Mouse (Mus musculus): ENCODE measurements around the gene Csnk1d. TPM values are rescaled to one million over a fixed set of nuclear protein-coding genes. Genes with fewer than 3 reads are reported as not detected.
A peak's percentile ranks its signal among the peaks of the same experiment; 100 is the strongest.

Csnk1d gene
- polyA plus RNA-seq, 1 experiment, result 79.2 TPM

DNA sequence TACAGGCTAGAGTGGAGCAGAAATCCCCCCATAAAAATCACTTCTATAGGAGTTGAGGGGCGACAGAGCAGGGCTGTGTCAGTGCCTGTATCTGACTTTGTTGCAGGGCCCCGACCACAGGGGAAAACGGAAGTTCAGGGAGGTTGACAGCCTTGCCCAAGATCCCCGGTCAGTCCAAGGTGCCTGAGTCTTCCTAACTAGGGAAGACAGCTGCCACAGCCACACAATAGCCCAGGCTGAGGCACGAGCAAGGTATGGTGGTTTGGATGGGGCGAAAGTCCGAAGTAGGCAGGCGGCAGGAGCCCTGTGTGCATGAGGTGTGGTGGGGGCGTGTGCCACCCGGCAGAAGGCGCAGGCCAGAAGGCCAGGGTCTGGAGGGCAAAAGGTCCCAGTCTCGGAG lies 42.8 kb downstream of the Csnk1d start, which contains the start of gene Slc16a3:
TSS of gene Slc16a3 (plus strand) at position 153 of the 400 bp plus-strand sequence.
- H3ac ChIP-seq (ENCODE audit: control insufficient read depth, insufficient read length, low read depth), result no peak within 1 kb of the TSS
- no peaks in the 10 kb centered on the region for H3K79me3 ChIP-seq (ENCODE audit: low read depth)
- H3K27me3 ChIP-seq (ENCODE audit: control insufficient read depth, insufficient read depth, insufficient read length), result peaks cover 8% of the 10 kb centered on the region
- no peaks in the 10 kb centered on the region for H3K79me2 ChIP-seq (ENCODE audit: control insufficient read depth, insufficient read depth)
- no peak for TF ChIP-seq CTCF (IDR thresholded peaks at IDR 0.05; ENCODE audit: control insufficient read depth, insufficient read depth, insufficient read length)
- no peak for TF ChIP-seq CEBPB (IDR thresholded peaks at IDR 0.05; ENCODE audit: low read depth)
- TF ChIP-seq MYOD1 (IDR thresholded peaks at IDR 0.05; ENCODE audit: control insufficient read depth, insufficient read length, low read depth), result no peak
- TF ChIP-seq MAX (IDR thresholded peaks at IDR 0.05), result no peak
- no peak for TF ChIP-seq USF1 (IDR thresholded peaks at IDR 0.05; ENCODE audit: low read depth)
- no peak for TF ChIP-seq MYOG (IDR thresholded peaks at IDR 0.05; ENCODE audit: control insufficient read depth, extremely low read depth, insufficient read length)
- no peak for TF ChIP-seq FOSL1 (IDR thresholded peaks at IDR 0.05; ENCODE audit: insufficient read depth, low read length, poor library complexity, severe bottlenecking)
- no peaks in the 10 kb centered on the region for H3K36me3 ChIP-seq (ENCODE audit: control insufficient read depth, insufficient read depth)
- H3K4me3 ChIP-seq (ENCODE audit: insufficient read depth, poor library complexity, severe bottlenecking), result no peak within 1 kb of the TSS

DNA sequence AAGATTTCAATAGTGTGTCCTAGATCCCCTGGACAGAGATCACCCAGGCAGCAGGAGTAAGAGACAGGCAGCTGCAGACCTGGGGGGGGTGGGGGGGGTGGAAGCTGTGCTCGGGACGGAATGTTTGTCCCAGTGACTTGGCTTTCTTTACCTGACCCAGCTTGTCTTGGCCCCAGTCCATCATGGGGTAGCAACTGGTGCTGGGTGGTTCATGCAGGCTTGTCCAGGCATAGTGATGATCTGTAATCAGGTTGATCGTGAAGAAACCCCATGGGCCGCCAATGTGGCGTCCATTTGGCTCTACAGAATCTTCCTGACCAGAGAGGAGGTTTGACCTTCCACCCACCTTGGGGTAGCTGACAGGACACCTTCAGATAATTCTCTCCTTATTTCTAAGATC lies 45.2 kb downstream of the Csnk1d start:
- Histone ChIP-seq H3K79me3 (ENCODE audit: low read depth) (no peaks in the 10 kb centered on the region), H3ac (ENCODE audit: control insufficient read depth, insufficient read length, low read depth) (no peak overlapping the region), H3K79me2 (ENCODE audit: control insufficient read depth, insufficient read depth) (no peaks in the 10 kb centered on the region), H3K36me3 (ENCODE audit: control insufficient read depth, insufficient read depth) (no peaks in the 10 kb centered on the region), H3K4me3 (ENCODE audit: insufficient read depth, poor library complexity, severe bottlenecking) (no peak overlapping the region), H3K27me3 (ENCODE audit: control insufficient read depth, insufficient read depth, insufficient read length) (peaks cover 8% of the 10 kb centered on the region)
- TF ChIP-seq FOSL1 (IDR thresholded peaks at IDR 0.05; ENCODE audit: insufficient read depth, low read length, poor library complexity, severe bottlenecking) (no peak), MAX (IDR thresholded peaks at IDR 0.05) (no peak), CTCF (IDR thresholded peaks at IDR 0.05; ENCODE audit: control insufficient read depth, insufficient read depth, insufficient read length) (no peak), USF1 (IDR thresholded peaks at IDR 0.05; ENCODE audit: low read depth) (no peak)

DNA sequence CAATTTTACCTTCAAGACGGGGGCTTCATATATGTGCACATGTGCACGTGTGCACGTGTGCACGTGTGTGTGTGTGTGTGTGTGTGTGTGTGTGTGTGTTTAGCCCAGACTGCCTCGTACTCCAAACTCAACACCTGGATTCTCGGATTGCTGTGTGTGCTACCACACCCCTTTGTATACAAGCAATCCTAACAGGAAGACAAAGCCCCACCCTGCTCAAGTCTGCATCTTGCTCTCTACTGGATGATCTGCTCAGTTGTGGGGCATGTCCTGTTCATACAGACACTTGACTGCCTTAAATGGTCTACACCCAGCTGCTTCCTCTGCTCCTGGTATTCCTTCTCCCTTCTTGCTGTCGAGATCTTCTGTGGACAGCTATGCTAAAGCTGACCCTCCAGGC lies 45.9 kb downstream of the Csnk1d start:
- no peak overlapping the region for H3K4me3 ChIP-seq (ENCODE audit: insufficient read depth, poor library complexity, severe bottlenecking)
- TF ChIP-seq USF1 (IDR thresholded peaks at IDR 0.05; ENCODE audit: low read depth) (no peak), MAX (IDR thresholded peaks at IDR 0.05) (no peak), MYOD1 (IDR thresholded peaks at IDR 0.05; ENCODE audit: control insufficient read depth, insufficient read length, low read depth) (no peak), MYOG (IDR thresholded peaks at IDR 0.05; ENCODE audit: control insufficient read depth, extremely low read depth, insufficient read length) (no peak)
- H3ac ChIP-seq (ENCODE audit: control insufficient read depth, insufficient read length, low read depth), result no peak overlapping the region
- no peaks in the 10 kb centered on the region for H3K36me3 ChIP-seq (ENCODE audit: control insufficient read depth, insufficient read depth)
- no peaks in the 10 kb centered on the region for H3K79me2 ChIP-seq (ENCODE audit: control insufficient read depth, insufficient read depth)
- peaks cover 8% of the 10 kb centered on the region for H3K27me3 ChIP-seq (ENCODE audit: control insufficient read depth, insufficient read depth, insufficient read length)
- H3K79me3 ChIP-seq (ENCODE audit: low read depth), result no peaks in the 10 kb centered on the region

DNA sequence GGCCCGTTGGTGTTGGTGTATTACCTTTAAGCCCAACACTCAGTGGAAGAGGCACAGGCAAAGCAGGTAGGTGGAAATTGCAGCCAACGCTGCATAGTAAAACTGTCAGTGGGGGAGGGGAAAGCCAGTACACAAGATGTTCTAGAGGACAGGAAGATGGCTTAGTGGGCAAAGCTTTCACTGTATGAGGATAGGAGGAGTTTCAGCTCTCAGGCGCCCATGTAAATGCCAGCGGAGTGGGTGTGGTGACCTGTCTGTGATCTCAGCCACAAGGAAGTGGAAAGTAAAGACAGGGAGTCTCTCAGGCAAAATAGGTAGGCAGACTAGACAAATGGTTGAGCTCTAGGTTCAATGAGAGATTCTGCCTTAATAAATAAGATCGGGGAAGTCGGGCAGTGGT lies 50.2 kb downstream of the Csnk1d start:
- Histone ChIP-seq H3K4me3 (ENCODE audit: insufficient read depth, poor library complexity, severe bottlenecking) (no peak overlapping the region), H3K79me2 (ENCODE audit: control insufficient read depth, insufficient read depth) (no peaks in the 10 kb centered on the region), H3K79me3 (ENCODE audit: low read depth) (no peaks in the 10 kb centered on the region), H3K36me3 (ENCODE audit: control insufficient read depth, insufficient read depth) (no peaks in the 10 kb centered on the region), H3K27me3 (ENCODE audit: control insufficient read depth, insufficient read depth, insufficient read length) (peaks cover 8% of the 10 kb centered on the region), H3ac (ENCODE audit: control insufficient read depth, insufficient read length, low read depth) (no peak overlapping the region)
- TF ChIP-seq MAX (IDR thresholded peaks at IDR 0.05), result no peak
- no peak for TF ChIP-seq MYOG (IDR thresholded peaks at IDR 0.05; ENCODE audit: control insufficient read depth, extremely low read depth, insufficient read length)
- no peak for TF ChIP-seq CEBPB (IDR thresholded peaks at IDR 0.05; ENCODE audit: low read depth)
- no peak for TF ChIP-seq MYOD1 (IDR thresholded peaks at IDR 0.05; ENCODE audit: control insufficient read depth, insufficient read length, low read depth)
- no peak for TF ChIP-seq CTCF (IDR thresholded peaks at IDR 0.05; ENCODE audit: control insufficient read depth, insufficient read depth, insufficient read length)
- TF ChIP-seq USF1 (IDR thresholded peaks at IDR 0.05; ENCODE audit: low read depth), result no peak
- no peak for TF ChIP-seq FOSL1 (IDR thresholded peaks at IDR 0.05; ENCODE audit: insufficient read depth, low read length, poor library complexity, severe bottlenecking)

DNA sequence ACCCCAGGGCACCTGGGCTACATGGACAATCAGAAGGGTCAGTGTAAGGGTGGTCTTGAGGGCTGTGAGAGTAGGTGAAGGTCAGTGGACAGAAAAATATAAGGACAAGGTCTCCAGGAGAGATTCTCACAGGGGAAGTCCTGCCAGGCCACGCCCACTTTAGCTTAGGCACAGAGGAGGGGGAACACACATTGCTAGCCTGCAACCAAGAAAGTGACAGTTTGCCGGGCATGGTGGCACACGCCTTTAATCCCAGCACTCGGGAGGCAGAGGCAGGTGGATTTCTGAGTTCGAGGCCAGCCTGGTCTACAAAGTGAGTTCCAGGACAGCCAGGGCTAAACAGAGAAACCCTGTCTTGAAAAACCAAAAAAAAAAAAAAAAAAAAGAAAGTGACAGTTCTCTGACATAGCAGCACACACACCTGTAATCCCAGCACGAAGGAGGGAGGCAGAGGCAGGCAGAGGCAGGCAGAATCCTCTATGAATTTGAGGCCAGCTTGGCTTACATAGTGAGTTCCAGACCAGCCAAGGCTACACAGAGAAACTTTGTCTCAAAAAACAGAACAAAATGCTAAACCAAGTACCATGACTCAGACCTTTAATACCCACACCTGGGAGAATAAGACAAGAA lies 51.3 kb downstream of the Csnk1d start:
- TF ChIP-seq MYOD1 (IDR thresholded peaks at IDR 0.05; ENCODE audit: control insufficient read depth, insufficient read length, low read depth) (no peak), USF1 (IDR thresholded peaks at IDR 0.05; ENCODE audit: low read depth) (no peak), MAX (IDR thresholded peaks at IDR 0.05) (no peak), CEBPB (IDR thresholded peaks at IDR 0.05; ENCODE audit: low read depth) (no peak), MYOG (IDR thresholded peaks at IDR 0.05; ENCODE audit: control insufficient read depth, extremely low read depth, insufficient read length) (no peak), FOSL1 (IDR thresholded peaks at IDR 0.05; ENCODE audit: insufficient read depth, low read length, poor library complexity, severe bottlenecking) (no peak), CTCF (IDR thresholded peaks at IDR 0.05; ENCODE audit: control insufficient read depth, insufficient read depth, insufficient read length) (no peak)
- no peaks in the 10 kb centered on the region for H3K36me3 ChIP-seq (ENCODE audit: control insufficient read depth, insufficient read depth)
- peaks cover 4% of the 10 kb centered on the region for H3K27me3 ChIP-seq (ENCODE audit: control insufficient read depth, insufficient read depth, insufficient read length)
- no peaks in the 10 kb centered on the region for H3K79me2 ChIP-seq (ENCODE audit: control insufficient read depth, insufficient read depth)
- H3K4me3 ChIP-seq (ENCODE audit: insufficient read depth, poor library complexity, severe bottlenecking), result no peak overlapping the region
- H3ac ChIP-seq (ENCODE audit: control insufficient read depth, insufficient read length, low read depth), result no peak overlapping the region
- no peaks in the 10 kb centered on the region for H3K79me3 ChIP-seq (ENCODE audit: low read depth)

DNA sequence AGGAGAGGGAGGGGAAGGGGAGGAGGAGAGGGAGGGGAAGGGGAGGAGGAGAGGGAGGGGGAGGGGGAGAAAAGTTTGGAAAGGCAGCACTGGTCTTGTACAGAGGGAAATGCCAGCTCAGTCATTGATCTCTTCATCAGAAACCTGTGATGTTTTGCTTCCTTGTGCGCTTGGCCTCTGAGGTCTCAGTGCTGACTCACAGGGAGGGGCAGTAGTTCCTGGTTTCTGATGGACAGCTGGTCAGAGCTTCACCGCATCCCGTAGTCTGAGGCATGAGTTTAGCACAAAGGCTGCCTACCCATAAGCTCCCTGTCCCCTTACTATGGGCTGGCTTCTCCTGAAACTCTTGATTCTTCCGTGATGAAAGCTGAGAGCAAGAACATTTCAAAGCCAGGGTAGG lies 52.3 kb downstream of the Csnk1d start:
- Histone ChIP-seq H3ac (ENCODE audit: control insufficient read depth, insufficient read length, low read depth) (no peak overlapping the region), H3K36me3 (ENCODE audit: control insufficient read depth, insufficient read depth) (no peaks in the 10 kb centered on the region), H3K79me3 (ENCODE audit: low read depth) (no peaks in the 10 kb centered on the region), H3K79me2 (ENCODE audit: control insufficient read depth, insufficient read depth) (no peaks in the 10 kb centered on the region), H3K27me3 (ENCODE audit: control insufficient read depth, insufficient read depth, insufficient read length) (peaks cover 4% of the 10 kb centered on the region), H3K4me3 (ENCODE audit: insufficient read depth, poor library complexity, severe bottlenecking) (no peak overlapping the region)
- TF ChIP-seq CTCF (IDR thresholded peaks at IDR 0.05; ENCODE audit: control insufficient read depth, insufficient read depth, insufficient read length) (no peak), FOSL1 (IDR thresholded peaks at IDR 0.05; ENCODE audit: insufficient read depth, low read length, poor library complexity, severe bottlenecking) (no peak), MYOG (IDR thresholded peaks at IDR 0.05; ENCODE audit: control insufficient read depth, extremely low read depth, insufficient read length) (no peak), MYOD1 (IDR thresholded peaks at IDR 0.05; ENCODE audit: control insufficient read depth, insufficient read length, low read depth) (peak; percentile 29)

All from C2C12 (cell line).